In the genomic region with DNA sequence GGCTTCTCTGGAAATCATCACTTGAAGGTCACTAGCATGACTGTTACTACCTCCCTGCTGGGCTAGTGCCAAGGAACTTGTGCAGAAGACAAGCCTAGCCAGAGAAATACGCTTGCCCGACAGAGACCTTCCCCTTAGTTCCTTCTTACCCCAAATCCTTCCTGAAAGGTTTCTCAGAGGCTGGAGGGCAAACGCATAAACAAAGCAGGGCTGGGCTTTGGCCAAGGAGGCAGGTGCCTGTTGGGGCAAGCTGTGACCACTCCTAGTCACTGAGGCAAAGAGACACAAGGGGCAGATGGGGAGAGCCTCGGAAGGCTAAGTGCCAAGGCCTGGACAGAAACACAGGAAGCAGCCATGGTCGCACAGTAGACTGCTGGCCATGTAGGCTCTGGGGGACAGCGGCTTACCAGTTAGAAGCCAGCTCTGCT, we compare ENCODE assay signal across 9 mouse cellular contexts. TPM values are rescaled to one million over a fixed set of nuclear protein-coding genes. Genes with fewer than 3 reads are reported as not detected.
DNase-seq lines count a peak whose midpoint lies in the region; ATAC-seq and TF ChIP-seq lines count a peak whose summit lies in the region.
"Had no signal": no experiment of that assay in that cellular context is flagged by ENCODE, and none has a peak within 500 bp of the region (broad histone marks: within the 10 kb centered on the region; RNA-seq: fewer than 3 reads in every experiment).

No protein-coding gene starts in this region.

- DNase-seq in heart, adult 11 months, result peak; percentile 91
- no peak for DNase-seq in heart, postnatal 25 days (ENCODE audit: low spot score)
- peak; percentile 77 to 92 for DNase-seq in adrenal gland, adult (ENCODE audit: inconsistent age in 2 of 2, low spot score in 1 of 2)
- DNase-seq in cerebellum, postnatal 4 days (ENCODE audit: low spot score in 2 of 2), result peak; percentile 44 to 82
- DNase-seq in kidney, postnatal 0 days (ENCODE audit: low spot score), result no peak
- DNase-seq in stomach, postnatal 0 days (ENCODE audit: low spot score), result no peak
- no peak for DNase-seq in left cerebral cortex, adult 8-10 months (ENCODE audit: low spot score in 2 of 2)
- DNase-seq in liver, postnatal 0 days, result no peak

- H3K4me2 ChIP-seq in kidney, postnatal 0 days (ENCODE audit: low read length), result no peak overlapping the region
- H3K4me2 ChIP-seq in stomach, postnatal 0 days (replicated peaks; ENCODE audit: low read depth), result no peak overlapping the region
- H3K4me2 ChIP-seq in liver, postnatal 0 days (ENCODE audit: low read depth, low read length), result no peak overlapping the region

- no peaks in the 10 kb centered on the region for H3K9me3 ChIP-seq in kidney, postnatal 0 days (replicated peaks; ENCODE audit: low read length)
- no peaks in the 10 kb centered on the region for H3K9me3 ChIP-seq in stomach, postnatal 0 days (ENCODE audit: control insufficient read depth, low read length)
- no peaks in the 10 kb centered on the region for H3K9me3 ChIP-seq in liver, postnatal 0 days (ENCODE audit: low read length)
- H3K9me3 ChIP-seq: megakaryocyte, embryonic 14.5 days had no signal

- no peak for ATAC-seq in kidney, postnatal 0 days (replicated peaks; ENCODE audit: low FRiP score, low read depth)
- no peak; the same call in 1 of the 2 replicates for ATAC-seq in stomach, postnatal 0 days (ENCODE audit: low FRiP score, low TSS enrichment)
- ATAC-seq in liver, postnatal 0 days, result no peak

- no peaks in the 10 kb centered on the region for H3K4me1 ChIP-seq in kidney, postnatal 0 days (replicated peaks; ENCODE audit: insufficient read depth, low read length)
- H3K4me1 ChIP-seq in stomach, postnatal 0 days (replicated peaks; ENCODE audit: control insufficient read depth, insufficient read depth), result 0 out of 2 replicates have a peak, but pooled peaks cover 3% of the 10 kb centered on the region
- H3K4me1 ChIP-seq in liver, postnatal 0 days (ENCODE audit: insufficient read depth), result no peaks in the 10 kb centered on the region

- TF ChIP-seq CTCF in kidney, postnatal 0 days (IDR thresholded peaks at IDR 0.05; ENCODE audit: low read depth), result no peak
- no peak for TF ChIP-seq CTCF in stomach, postnatal 0 days (IDR thresholded peaks at IDR 0.05; ENCODE audit: low read depth)
- no peak for TF ChIP-seq CTCF in liver, postnatal 0 days (IDR thresholded peaks at IDR 0.05; ENCODE audit: low read depth)

- WGBS in kidney, postnatal 0 days, result 61% methylated on average over 6 of the region's 6 CpGs
- WGBS in stomach, postnatal 0 days, result 28% methylated on average over 6 of the region's 6 CpGs
- 52% methylated on average over 6 of the region's 6 CpGs for WGBS in liver, postnatal 0 days (ENCODE audit: insufficient replicate concordance)

- H3K4me3 ChIP-seq in kidney, postnatal 0 days (replicated peaks; ENCODE audit: low read depth, low read length), result no peak overlapping the region
- H3K4me3 ChIP-seq in stomach, postnatal 0 days (ENCODE audit: low read depth, low read length), result no peak overlapping the region
- H3K4me3 ChIP-seq in liver, postnatal 0 days (ENCODE audit: low read depth, low read length), result no peak overlapping the region
- H3K4me3 ChIP-seq: megakaryocyte, embryonic 14.5 days had no signal

- H3K27me3 ChIP-seq in kidney, postnatal 0 days (ENCODE audit: insufficient read depth, low read length), result no peaks in the 10 kb centered on the region
- no peaks in the 10 kb centered on the region for H3K27me3 ChIP-seq in stomach, postnatal 0 days (ENCODE audit: control insufficient read depth, insufficient read depth, low read length)
- H3K27me3 ChIP-seq in liver, postnatal 0 days (ENCODE audit: insufficient read depth, low read length), result no peaks in the 10 kb centered on the region
- H3K27me3 ChIP-seq: megakaryocyte, embryonic 14.5 days had no signal

- TF ChIP-seq EP300 in stomach, postnatal 0 days (optimal IDR thresholded peaks at IDR 0.05), result no peak
- TF ChIP-seq EP300 in liver, postnatal 0 days (IDR thresholded peaks at IDR 0.05; ENCODE audit: low read depth), result no peak

- H3K36me3 ChIP-seq in kidney, postnatal 0 days (ENCODE audit: insufficient read depth, low read length), result 0 out of 2 replicates have a peak, but pooled peaks cover 5% of the 10 kb centered on the region
- H3K36me3 ChIP-seq in stomach, postnatal 0 days (ENCODE audit: control insufficient read depth, insufficient read depth, low read length), result no peaks in the 10 kb centered on the region
- peaks cover 10% of the 10 kb centered on the region for H3K36me3 ChIP-seq in liver, postnatal 0 days (replicated peaks; ENCODE audit: insufficient read depth, low read length)

- H3K27ac ChIP-seq in kidney, postnatal 0 days, result 0 out of 2 replicates have a peak overlapping the region, but pooled peaks have one; percentile 13
- H3K27ac ChIP-seq in stomach, postnatal 0 days (replicated peaks), result peak overlapping the region; percentile 65
- no peak overlapping the region for H3K27ac ChIP-seq in liver, postnatal 0 days (ENCODE audit: low read depth)

- H3K9ac ChIP-seq in kidney, postnatal 0 days (ENCODE audit: low read depth, low read length), result no peak overlapping the region
- H3K9ac ChIP-seq in stomach, postnatal 0 days (ENCODE audit: low read length), result no peak overlapping the region
- no peak overlapping the region for H3K9ac ChIP-seq in liver, postnatal 0 days (replicated peaks)

- intact Hi-C loops in heart, postnatal 25 days (cut with DNase I), result no loop called here

RNA-seq across cellular contexts. Expression of a gene that starts 37.7 kb away (rescaled TPM):
- 10 to 100 TPM; 58.9 to 64.6 TPM for total RNA-seq in heart, postnatal 25 days (2021)
- 182 and 197 TPM in 2 replicates for polyA plus RNA-seq in kidney, postnatal 0 days (2015; fragmentation: Nextera tagmentation; extraction: Ambion mirVana)
- polyA plus RNA-seq in stomach, postnatal 0 days (2015; fragmentation: Nextera tagmentation; extraction: Ambion mirVana), result 143 TPM in 2 replicates
- total RNA-seq in left cerebral cortex, adult 8-10 months (2022), result 100 to 1,000 TPM; 107 to 114 (median 109) TPM
- polyA plus RNA-seq in liver, postnatal 0 days (2015; fragmentation: Nextera tagmentation; extraction: Ambion mirVana), result 60.3 and 60.6 TPM in 2 replicates

Comparison
In these comparisons a context has a peak if more than half of its experiments do, and no peak if none do; other contexts are left out.
1. DNase-seq: peak in heart, adult 11 months (single experiment), adrenal gland, adult (2 of 2) and cerebellum, postnatal 4 days (2 of 2); none in heart, postnatal 25 days (single experiment), kidney, postnatal 0 days (single experiment), stomach, postnatal 0 days (single experiment), left cerebral cortex, adult 8-10 months (0 of 2) and liver, postnatal 0 days (single experiment).